Mouse (Mus musculus) forebrain, embryonic 13.5 days (tissue): ENCODE measurements around the gene Nhsl2. TPM values are rescaled to one million over a fixed set of nuclear protein-coding genes. Genes with fewer than 3 reads are reported as not detected.

Experiments
- ATAC-seq: fragments of 200-750 bp; cut with Nextera tagmentation; 2 replicates; pipeline ENCODE4 v1.8.0; 2017
- H3K27ac ChIP-seq: fragments of 300-500 bp; sonication (generic); 2 replicates; pipeline ENCODE4 v1.5.1; 2015; ENCODE audit warnings: inconsistent platforms, mild to moderate bottlenecking, moderate library complexity
- H3K27me3 ChIP-seq: fragments of 300-500 bp; sonication (generic); 2 replicates; pipeline ENCODE4 v1.6.1; 2015; ENCODE audit warnings: mild to moderate bottlenecking, inconsistent platforms
- H3K36me3 ChIP-seq: fragments of 300-500 bp; sonication (generic); 2 replicates; pipeline ENCODE4 v1.6.1; 2015; ENCODE audit warnings: mild to moderate bottlenecking, inconsistent platforms; ENCODE audit not compliant: poor library complexity, severe bottlenecking
- H3K4me1 ChIP-seq: fragments of 300-500 bp; sonication (generic); 2 replicates; pipeline ENCODE4 v1.6.1; 2015; ENCODE audit warnings: inconsistent platforms
- H3K4me2 ChIP-seq: fragments of 300-500 bp; sonication (generic); 2 replicates; pipeline ENCODE4 v1.6.1; 2015; ENCODE audit warnings: inconsistent platforms, mild to moderate bottlenecking, moderate library complexity
- H3K4me3 ChIP-seq: fragments of 300-500 bp; sonication (generic); 2 replicates; pipeline ENCODE4 v1.5.1; 2015; ENCODE audit warnings: mild to moderate bottlenecking, inconsistent platforms
- H3K9ac ChIP-seq: fragments of 300-500 bp; sonication (generic); 2 replicates; pipeline ENCODE4 v1.6.1; 2015; ENCODE audit warnings: mild to moderate bottlenecking, inconsistent platforms
- H3K9me3 ChIP-seq: fragments of 300-500 bp; sonication (generic); replicated peaks from 2 replicates; pipeline ENCODE4 v1.6.1; 2016; ENCODE audit warnings: inconsistent platforms
- WGBS: fragments of 180-500 bp; shearing (Covaris S2); methylation state at CpG from one replicate; pipeline ENCODE4 v1.1.7; 2015; 5-methylcytosine and 5-hydroxymethylcytosine counted together
- polyA plus RNA-seq: library from polyadenylated mRNA; unstranded; fragments of >200 nt; fragmentation: Nextera tagmentation; extraction: Ambion mirVana; gene quantifications from 2 replicates; pipeline ENCODE4 v1.2.1, GENCODE M21; 2015

The Nhsl2 gene
- polyA plus RNA-seq, 1 experiment from 2014 or later, result 6.2 TPM

DNA sequence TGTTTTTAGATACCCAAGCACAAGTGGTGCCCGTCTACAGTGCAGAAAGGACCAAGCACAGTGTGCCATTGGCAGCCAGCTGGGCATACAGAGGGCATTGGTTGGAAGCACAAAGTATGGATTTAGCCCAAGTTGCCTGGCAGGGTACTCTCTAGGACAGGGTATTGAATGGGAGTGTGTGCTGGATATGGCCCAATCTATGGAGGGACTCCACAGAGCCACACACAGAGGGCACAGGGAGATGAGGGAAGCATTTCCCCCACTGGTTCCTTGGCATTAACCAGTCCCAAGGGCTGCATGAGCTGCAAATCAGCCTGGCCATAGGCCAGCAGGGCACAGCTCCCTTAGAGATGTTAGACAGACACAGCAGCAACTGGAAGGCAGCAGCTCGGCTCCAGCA lies 79.9 kb downstream of the Nhsl2 start:
- H3K4me2 ChIP-seq, result no peak overlapping the region
- WGBS, result 87% methylated on average over 2 of the region's 2 CpGs
- H3K9ac ChIP-seq, result no peak overlapping the region
- H3K36me3 ChIP-seq, result no peaks in the 10 kb centered on the region
- ATAC-seq, result peak; percentile 41; the same call in 1 of the 2 replicates
- no peaks in the 10 kb centered on the region for H3K4me1 ChIP-seq
- no peak overlapping the region for H3K27ac ChIP-seq
- no peak overlapping the region for H3K4me3 ChIP-seq
- peaks cover 3% of the 10 kb centered on the region; the same call in 1 of the 2 replicates for H3K27me3 ChIP-seq
- H3K9me3 ChIP-seq, result no peaks in the 10 kb centered on the region

DNA sequence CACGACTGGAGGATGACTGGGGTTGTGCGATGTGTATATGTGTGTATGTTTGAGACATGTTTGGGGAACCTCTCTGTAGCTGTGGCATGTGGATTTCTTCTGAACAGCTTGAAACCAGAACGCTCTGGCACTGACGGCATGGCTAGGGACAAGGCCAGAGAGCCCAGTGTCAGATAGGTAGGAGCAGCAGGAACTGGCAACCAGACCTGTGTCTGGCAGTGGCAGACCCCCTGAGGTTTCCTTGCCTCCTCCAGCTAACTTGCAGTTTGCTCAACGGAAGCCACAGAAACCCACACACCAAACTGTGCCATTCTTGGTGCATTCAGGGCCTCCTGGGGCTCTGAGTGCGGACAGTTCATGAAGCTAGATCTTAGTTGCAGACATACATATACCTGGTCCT lies 81.1 kb downstream of the Nhsl2 start:
- H3K9me3 ChIP-seq, result no peaks in the 10 kb centered on the region
- no peak overlapping the region for H3K9ac ChIP-seq
- no peaks in the 10 kb centered on the region for H3K36me3 ChIP-seq
- ATAC-seq, result no peak
- H3K27ac ChIP-seq, result no peak overlapping the region
- WGBS, result 93% methylated on average over 6 of the region's 6 CpGs
- H3K27me3 ChIP-seq, result peaks cover 3% of the 10 kb centered on the region; the same call in 1 of the 2 replicates
- H3K4me3 ChIP-seq, result no peak overlapping the region
- no peak overlapping the region for H3K4me2 ChIP-seq
- H3K4me1 ChIP-seq, result no peaks in the 10 kb centered on the region

DNA sequence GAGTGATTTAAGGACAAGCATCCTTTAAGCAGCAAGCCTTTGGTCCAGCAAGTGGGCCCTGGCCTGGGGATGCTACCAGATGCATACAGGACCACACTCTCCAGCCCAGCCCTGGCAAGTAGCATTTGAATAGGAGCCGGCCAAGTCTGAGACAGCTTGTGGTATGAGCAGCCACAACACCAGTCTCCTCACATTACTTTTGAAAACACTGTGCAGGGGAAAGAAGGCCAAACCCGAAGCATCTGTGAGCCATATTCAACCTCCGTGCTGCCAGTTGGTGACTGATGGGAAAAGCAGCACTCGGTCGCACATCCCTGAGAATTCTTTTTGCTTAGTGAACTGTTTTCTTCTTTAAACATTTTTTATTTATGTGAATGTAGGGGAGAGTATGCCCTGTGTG lies 81.8 kb downstream of the Nhsl2 start:
- Histone ChIP-seq H3K27me3 (peaks cover 3% of the 10 kb centered on the region; the same call in 1 of the 2 replicates), H3K4me2 (no peak overlapping the region), H3K4me1 (no peaks in the 10 kb centered on the region), H3K9ac (no peak overlapping the region), H3K27ac (no peak overlapping the region), H3K4me3 (no peak overlapping the region), H3K9me3 (no peaks in the 10 kb centered on the region), H3K36me3 (no peaks in the 10 kb centered on the region)
- no peak for ATAC-seq
- 83% methylated on average over 5 of the region's 5 CpGs for WGBS

DNA sequence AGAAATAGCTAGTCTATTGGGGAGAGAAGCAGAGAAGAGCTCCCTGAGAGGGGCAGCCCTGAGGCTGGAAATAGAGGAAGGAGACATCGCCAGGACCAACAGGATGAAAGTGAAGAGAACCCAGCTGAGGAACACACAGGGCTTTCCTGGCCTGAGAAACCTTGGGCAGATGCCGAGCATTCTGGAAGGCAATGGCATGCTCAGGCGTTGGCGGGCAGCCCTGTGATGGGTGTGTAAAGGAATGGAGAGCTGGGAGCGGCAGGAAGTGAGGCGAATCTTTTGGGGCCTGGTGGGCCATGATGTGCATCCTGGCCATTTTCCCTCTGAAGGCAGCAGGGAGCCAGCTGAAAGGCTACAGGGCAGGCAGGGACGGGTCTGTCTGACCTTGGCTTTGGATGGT lies 83.1 kb downstream of the Nhsl2 start:
- no peaks in the 10 kb centered on the region for H3K4me1 ChIP-seq
- peaks cover 3% of the 10 kb centered on the region; the same call in 1 of the 2 replicates for H3K27me3 ChIP-seq
- H3K9me3 ChIP-seq, result no peaks in the 10 kb centered on the region
- no peak overlapping the region for H3K4me3 ChIP-seq
- ATAC-seq, result no peak
- H3K9ac ChIP-seq, result no peak overlapping the region
- H3K36me3 ChIP-seq, result no peaks in the 10 kb centered on the region
- no peak overlapping the region for H3K27ac ChIP-seq
- no peak overlapping the region for H3K4me2 ChIP-seq
- WGBS, result 82% methylated on average over 7 of the region's 7 CpGs

DNA sequence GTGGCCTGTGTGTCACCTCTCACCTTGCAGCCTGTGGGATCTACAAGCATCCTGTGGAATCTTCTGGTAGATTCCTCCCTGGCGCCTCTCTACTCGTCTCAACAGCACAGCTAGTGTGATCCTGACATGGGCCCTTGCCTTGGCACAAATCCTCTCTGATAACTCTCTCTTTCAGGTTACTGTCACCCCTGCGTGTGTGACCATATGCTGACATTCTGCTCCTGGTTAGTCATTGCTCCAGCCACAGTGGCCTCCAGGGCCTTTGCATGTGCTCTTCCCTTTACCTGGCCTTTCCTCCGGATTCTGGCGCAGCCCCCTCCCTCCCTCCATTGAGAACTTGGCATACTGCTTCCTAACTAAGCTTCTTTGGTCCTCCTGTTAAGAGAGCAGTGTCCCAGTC lies 84.2 kb downstream of the Nhsl2 start:
- H3K9ac ChIP-seq, result no peak overlapping the region
- no peaks in the 10 kb centered on the region for H3K4me1 ChIP-seq
- peaks cover 3% of the 10 kb centered on the region; the same call in 1 of the 2 replicates for H3K27me3 ChIP-seq
- H3K36me3 ChIP-seq, result no peaks in the 10 kb centered on the region
- no peaks in the 10 kb centered on the region for H3K9me3 ChIP-seq
- no peak overlapping the region for H3K4me2 ChIP-seq
- WGBS, result 92% methylated on average over 5 of the region's 5 CpGs
- ATAC-seq, result no peak
- H3K27ac ChIP-seq, result no peak overlapping the region
- H3K4me3 ChIP-seq, result no peak overlapping the region

DNA sequence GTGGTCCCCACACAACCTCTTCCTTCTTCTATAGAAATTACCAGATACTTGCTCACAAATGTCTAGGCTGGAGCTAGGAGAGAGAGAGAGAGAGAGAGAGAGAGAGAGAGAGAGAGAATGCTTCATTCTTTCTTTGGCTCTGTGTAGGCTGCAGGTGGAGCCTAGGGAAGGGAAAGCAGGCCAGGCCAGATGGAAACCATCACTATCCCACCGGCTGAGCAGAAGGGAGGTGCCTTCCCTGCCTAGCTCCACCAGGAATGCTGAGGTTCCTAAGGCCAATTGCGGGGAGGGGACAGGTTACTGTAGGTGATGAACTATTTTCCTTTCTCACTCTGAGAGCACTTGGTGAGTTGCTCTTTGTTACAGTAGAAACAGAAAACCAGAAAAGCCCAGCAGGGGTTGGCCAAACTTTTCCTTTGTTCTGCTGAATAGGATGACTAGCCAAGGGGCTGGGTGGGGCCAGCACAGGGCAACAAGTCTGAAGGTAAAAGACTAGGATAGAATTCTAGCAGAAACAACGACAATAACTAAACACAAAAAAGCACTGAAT lies 86.2 kb downstream of the Nhsl2 start:
- no peak for ATAC-seq
- WGBS, result 46% methylated on average over 3 of the region's 3 CpGs
- peaks cover 3% of the 10 kb centered on the region; the same call in 1 of the 2 replicates for H3K27me3 ChIP-seq

DNA sequence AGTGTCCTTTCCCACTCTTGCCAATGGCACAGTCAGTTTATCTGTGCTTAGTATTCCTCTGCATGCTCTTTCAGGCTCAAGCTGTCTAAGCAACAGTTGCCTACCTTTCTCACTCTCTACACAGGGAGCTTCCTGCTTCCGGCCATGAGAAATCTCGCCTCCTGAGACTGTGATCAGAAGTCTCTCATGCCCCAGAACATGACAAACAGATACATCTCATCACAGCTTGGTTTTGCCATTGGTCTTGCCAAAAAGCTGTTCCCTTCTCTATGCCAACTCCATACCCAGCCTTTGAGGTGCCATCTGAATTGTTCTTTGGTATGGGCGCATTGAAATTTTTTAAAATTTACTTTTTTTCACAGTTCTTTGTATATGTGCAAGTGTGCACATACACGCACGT lies 90.3 kb downstream of the Nhsl2 start:
- no peak for ATAC-seq
- Histone ChIP-seq H3K9me3 (no peaks in the 10 kb centered on the region), H3K36me3 (no peaks in the 10 kb centered on the region), H3K4me2 (no peak overlapping the region), H3K27ac (no peak overlapping the region), H3K4me3 (no peak overlapping the region), H3K9ac (no peak overlapping the region), H3K27me3 (peaks cover 15% of the 10 kb centered on the region; the same call in 1 of the 2 replicates), H3K4me1 (no peaks in the 10 kb centered on the region)
- WGBS, result 88% methylated on average over 5 of the region's 5 CpGs

More for the DNA sequence above, 86.2 kb downstream of the Nhsl2 start:
- H3K9ac ChIP-seq, result no peak overlapping the region
- no peaks in the 10 kb centered on the region for H3K36me3 ChIP-seq
- H3K4me1 ChIP-seq, result no peaks in the 10 kb centered on the region
- H3K4me3 ChIP-seq, result no peak overlapping the region
- no peak overlapping the region for H3K4me2 ChIP-seq
- no peaks in the 10 kb centered on the region for H3K9me3 ChIP-seq
- H3K27ac ChIP-seq, result no peak overlapping the region

DNA sequence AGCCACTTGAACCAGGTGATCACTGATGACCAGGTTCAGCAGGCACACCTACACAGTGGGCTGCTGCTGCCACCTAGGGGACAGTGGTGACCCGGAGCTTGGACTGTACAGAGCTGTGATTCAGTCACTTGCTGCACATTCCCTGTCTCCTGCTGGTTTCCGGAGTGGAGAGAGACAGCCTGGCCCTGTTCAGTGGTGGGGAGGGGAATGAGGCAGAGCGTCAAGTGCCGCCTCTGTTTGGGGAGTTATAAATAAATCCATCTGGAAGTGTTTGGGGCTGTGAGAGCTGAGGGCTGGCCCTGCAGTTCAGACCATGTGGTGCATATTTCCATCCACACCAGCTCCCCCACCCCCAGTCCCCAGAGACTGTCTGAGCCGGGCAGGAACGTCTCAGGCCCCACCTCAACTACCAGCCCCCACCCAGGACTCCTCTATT lies 93.3 kb downstream of the Nhsl2 start:
- Histone ChIP-seq H3K27ac (no peak overlapping the region), H3K27me3 (peaks cover 18% of the 10 kb centered on the region; the same call in 1 of the 2 replicates), H3K36me3 (no peaks in the 10 kb centered on the region), H3K4me2 (no peak overlapping the region), H3K9ac (no peak overlapping the region), H3K4me3 (no peak overlapping the region), H3K4me1 (no peaks in the 10 kb centered on the region), H3K9me3 (no peaks in the 10 kb centered on the region)
- ATAC-seq, result peak; percentile 75
- 10% methylated on average over 6 of the region's 6 CpGs for WGBS

DNA sequence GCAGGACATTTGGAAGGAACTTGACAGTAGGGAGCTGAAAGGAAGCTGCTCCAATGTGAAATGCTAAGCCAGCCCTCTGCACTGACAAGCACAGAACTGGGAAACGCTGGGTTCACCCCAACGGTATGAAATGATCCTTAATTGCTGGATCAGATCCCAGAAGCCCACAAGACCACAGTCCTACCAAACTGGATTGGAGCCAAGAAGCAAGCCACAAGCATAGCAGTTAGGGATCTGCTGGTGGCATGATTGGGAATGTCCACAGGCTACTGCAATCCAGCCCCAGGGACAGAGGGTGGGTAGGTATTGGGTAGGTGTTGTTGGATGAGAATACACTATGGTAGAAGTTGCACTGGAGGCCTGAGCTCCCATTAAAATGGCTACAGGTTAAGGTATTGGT lies 94.6 kb downstream of the Nhsl2 start:
- Histone ChIP-seq H3K4me3 (no peak overlapping the region), H3K9me3 (no peaks in the 10 kb centered on the region), H3K4me2 (no peak overlapping the region), H3K4me1 (no peaks in the 10 kb centered on the region), H3K9ac (no peak overlapping the region), H3K27me3 (peaks cover 20% of the 10 kb centered on the region; the same call in 1 of the 2 replicates), H3K36me3 (no peaks in the 10 kb centered on the region), H3K27ac (no peak overlapping the region)
- 48% methylated on average over 2 of the region's 2 CpGs for WGBS
- no peak for ATAC-seq

DNA sequence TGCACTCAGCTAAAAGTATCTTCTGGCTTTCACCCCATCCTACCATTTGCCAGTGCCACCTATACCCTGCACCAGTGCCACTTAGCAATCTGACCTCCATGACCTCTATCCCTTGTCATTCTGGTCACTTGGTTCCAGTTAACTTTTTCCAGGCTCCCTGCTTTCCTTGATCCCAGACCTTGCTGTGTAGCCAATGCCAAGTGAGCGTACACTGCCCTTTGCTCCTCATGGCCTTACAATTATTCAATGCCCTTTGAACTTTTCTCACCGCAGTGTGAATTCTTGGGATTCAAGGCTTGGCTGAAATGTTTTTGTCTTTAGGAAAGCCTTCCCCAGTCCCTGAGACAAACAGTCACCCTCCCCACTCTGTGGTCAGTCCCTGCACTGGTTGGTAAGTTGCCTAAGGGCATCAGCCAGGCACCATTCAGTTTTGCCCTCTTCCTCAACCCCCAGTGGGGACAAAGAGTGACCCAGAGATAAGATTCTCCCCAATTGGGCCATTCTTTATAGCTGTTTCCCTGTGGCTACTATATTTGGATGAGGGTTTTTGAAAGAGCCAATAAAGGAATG lies 95.7 kb downstream of the Nhsl2 start:
- no peak for ATAC-seq
- H3K9me3 ChIP-seq, result no peaks in the 10 kb centered on the region
- no peak overlapping the region for H3K4me2 ChIP-seq
- H3K4me3 ChIP-seq, result no peak overlapping the region
- H3K36me3 ChIP-seq, result no peaks in the 10 kb centered on the region
- H3K4me1 ChIP-seq, result no peaks in the 10 kb centered on the region
- no peak overlapping the region for H3K27ac ChIP-seq
- peaks cover 20% of the 10 kb centered on the region; the same call in 1 of the 2 replicates for H3K27me3 ChIP-seq
- H3K9ac ChIP-seq, result no peak overlapping the region
- 77% methylated on average over 2 of the region's 2 CpGs for WGBS

DNA sequence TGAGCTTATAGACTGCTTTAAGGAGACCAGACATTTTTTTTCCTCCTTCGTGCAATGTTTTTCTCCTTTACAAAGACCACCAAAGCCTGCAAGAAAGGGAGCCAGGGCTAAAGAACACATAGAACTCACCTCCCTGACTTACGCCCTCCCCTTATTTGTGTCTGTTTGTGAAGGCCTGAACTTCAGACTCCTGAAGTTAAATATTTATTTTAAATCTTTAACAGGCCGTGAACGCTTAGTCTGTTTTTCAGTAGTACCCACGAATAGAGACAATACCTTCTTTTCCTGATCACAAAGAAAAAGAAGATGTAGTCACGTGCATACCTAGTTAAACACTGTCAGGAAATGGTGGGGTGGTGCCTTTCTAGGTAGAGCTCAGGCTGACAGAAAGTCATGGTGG lies 103.3 kb downstream of the Nhsl2 start:
- 0 out of 2 replicates have a peak, but pooled peaks cover 4% of the 10 kb centered on the region for H3K4me1 ChIP-seq
- WGBS, result 81% methylated on average over 6 of the region's 6 CpGs
- no peak overlapping the region for H3K4me3 ChIP-seq
- no peaks in the 10 kb centered on the region for H3K36me3 ChIP-seq
- H3K9ac ChIP-seq, result no peak overlapping the region
- no peak overlapping the region for H3K27ac ChIP-seq
- no peak overlapping the region for H3K4me2 ChIP-seq
- ATAC-seq, result no peak
- no peaks in the 10 kb centered on the region for H3K9me3 ChIP-seq
- H3K27me3 ChIP-seq, result peaks cover 15% of the 10 kb centered on the region; the same call in 1 of the 2 replicates

DNA sequence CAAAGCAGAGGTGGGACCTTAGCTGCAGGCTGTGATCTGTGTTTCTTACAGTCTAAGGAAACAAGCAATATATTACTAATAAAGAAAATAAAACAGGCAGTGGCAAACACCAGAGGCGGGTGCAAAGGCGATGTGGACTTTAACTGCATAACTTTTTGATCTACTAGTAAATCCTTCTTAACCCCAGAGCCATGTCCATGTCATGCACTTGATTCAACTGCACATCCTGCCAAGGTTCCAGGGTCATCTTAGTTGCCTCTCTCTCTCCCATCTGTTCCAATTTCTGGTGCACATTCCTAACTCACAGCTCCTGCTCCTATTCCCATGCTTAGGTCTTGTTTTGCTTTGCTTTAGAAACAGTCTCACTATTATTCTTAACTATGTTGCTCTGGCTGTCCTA lies 104.1 kb downstream of the Nhsl2 start:
- Histone ChIP-seq H3K27me3 (peaks cover 15% of the 10 kb centered on the region; the same call in 1 of the 2 replicates), H3K9ac (no peak overlapping the region), H3K4me1 (0 out of 2 replicates have a peak, but pooled peaks cover 4% of the 10 kb centered on the region), H3K4me2 (no peak overlapping the region), H3K9me3 (no peaks in the 10 kb centered on the region), H3K36me3 (no peaks in the 10 kb centered on the region), H3K27ac (no peak overlapping the region), H3K4me3 (no peak overlapping the region)
- no peak for ATAC-seq
- WGBS, result 100% methylated on average over 2 of the region's 2 CpGs
